Mouse (Mus musculus): ENCODE results near the gene Tmem217.
A peak's percentile ranks its signal among the peaks of the same experiment; 100 is the strongest.

Gene Tmem217

DNA sequence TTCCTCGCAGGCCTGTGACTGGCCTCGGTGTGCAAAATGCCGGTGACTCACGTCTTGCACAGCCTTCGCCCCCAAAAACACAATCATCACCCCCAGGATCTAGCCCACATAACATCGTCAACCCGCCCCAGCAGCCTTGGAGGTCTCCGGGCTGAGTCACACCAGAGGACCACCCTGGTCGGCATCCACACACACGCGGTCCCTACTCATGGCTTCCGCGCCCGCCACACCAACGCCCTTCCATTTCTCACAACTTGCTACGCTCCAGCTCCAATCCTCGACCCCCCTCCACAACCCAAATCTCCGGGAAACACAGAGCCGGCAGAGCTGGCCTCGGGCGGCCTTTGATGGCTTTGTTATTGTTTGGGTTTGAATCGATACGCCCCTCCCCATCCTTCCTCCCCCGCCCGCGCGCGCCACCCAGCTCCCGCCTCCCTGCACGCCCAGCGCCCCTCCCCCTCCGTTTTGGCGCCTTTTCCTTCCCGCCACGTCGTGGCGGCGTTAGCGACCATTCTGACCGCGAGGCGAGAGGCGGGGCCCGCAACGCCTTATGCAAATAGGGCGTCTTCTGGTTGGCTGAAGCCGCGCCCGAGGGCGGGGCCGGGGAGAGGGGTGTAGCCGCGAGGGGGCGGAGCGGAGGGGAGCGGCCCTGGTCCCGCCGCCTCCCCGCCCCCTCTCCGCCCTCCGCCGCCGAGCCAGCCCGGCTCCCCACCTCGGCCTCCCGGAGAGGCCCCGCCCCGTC is 62.0 kb downstream of the Tmem217 start:
- DNase-seq (ENCODE audit: low read depth, low spot score), result peak; percentile 99

DNA sequence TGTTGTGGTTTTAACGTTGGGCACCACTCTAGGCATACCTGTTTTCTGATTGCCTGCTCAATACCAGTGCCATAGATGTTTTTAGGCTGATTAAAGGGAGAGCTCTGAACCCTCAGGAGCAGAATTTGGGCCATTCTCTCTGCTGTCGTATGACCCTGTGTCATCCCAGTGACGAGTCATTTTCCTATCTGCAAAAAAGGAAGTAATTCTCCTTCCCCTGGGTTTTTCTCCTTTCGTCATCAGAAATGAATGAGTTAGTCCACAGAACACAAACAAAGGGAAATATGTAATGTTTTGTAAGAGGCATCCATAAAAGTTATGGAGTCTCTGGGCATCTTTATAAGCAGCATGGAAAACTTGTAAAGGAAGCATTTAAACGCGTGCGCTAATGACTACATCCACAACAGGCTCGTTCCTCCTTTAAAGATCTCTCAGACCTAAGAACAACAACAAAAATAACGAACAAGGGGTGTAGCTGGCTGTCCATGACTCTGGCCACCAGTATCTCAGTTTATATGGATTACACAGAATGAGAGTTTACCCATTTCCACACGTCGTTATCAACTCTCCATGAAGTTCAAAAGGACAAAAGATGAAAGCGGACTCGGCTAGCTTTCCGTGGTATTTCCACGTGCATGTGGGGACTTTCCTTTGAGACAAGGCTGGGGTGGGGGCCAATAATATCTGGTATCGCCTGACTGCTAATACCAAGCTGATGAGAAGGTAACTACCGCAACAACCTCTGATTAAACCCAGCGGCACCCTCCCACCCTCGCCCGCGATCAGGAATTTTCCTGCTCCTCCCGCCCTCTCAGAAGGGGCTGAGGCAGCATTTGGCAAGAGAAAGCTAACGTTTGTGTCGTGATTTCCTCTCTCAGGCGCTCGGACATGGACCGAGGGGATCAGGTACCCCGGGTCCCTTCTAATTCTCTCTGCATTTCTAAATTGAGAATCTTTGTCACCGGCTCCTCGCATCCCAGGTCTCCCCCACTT is 62.9 kb downstream of the Tmem217 start:
- DNase-seq (ENCODE audit: low read depth, low spot score), result no peak

DNA sequence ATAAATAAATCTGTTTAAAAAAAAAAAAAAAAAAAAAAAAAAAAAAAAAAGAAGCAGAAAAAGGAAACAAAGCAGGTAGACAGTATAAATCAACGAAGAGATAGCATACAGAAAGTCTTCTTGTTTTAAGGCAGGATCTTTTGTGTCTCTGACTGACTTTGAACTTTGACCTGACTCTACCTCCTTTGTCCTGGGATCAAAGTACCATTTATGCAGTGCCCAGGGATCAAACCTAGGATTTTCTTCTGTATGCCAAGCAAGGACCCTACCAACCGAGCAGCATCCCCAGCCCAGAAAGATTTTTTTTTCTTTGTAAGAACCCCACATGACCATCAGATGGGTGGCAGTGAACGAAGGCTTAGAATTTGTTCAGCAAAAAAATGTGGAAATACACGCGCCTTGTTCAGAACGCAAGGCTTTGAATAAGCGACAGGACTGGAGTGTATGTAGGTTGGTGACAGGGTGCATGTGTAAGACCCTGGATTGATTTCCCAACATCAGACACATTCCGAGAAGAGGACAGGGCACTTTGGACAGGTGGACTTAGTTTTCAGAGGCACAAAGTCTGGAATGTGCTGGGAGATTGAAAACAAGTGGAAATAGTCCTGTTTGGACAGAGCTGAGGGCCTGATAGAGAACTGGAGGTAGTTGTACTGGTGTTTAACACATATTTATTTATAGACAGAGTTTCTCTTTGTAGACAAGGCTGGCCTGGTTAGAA is 63.8 kb downstream of the Tmem217 start:
- no peak for DNase-seq (ENCODE audit: low read depth, low spot score)

DNA sequence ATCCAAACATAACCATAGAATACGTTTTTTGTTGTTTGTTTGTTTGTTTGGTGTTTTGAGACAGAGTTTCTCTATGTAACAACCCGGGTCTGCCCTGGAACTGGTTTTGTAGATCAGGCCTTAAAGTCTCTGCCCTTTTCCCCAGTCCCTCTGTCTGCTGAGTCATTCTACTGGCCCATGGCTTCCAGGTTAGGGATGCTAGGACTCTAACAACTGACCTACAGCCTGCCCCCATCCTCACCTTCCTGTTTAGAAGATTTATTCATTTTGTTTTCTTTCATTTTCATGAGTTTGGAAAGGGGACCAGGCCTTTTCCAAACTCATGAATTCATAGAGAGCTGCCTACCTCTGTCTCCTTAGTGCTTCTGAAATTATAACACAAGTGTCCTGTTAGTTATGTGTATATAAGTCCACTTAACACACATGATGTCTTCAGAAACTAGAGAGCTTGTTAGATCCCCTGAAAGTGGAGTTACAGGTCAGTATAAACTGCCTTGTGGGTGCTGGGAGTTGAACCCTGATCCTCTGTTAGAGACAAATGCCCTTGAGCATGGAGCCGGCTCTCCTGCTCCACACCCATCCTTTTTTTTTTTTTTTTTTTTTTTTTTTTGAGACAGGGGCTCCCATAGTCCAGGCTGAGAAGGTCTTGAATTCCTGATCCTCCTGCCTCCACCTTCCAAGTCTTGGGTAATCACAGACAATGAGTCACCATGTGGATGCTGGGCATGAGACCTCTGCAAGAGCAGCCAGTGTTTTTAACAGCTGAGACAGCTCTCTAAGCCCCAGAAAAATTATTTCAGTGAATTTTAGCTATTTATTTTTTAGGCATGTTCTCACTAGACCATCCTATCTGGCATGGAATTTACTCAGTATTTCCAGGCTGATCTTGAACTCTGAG is 66.6 kb downstream of the Tmem217 start:
- DNase-seq (ENCODE audit: low read depth, low spot score), result no peak

DNA sequence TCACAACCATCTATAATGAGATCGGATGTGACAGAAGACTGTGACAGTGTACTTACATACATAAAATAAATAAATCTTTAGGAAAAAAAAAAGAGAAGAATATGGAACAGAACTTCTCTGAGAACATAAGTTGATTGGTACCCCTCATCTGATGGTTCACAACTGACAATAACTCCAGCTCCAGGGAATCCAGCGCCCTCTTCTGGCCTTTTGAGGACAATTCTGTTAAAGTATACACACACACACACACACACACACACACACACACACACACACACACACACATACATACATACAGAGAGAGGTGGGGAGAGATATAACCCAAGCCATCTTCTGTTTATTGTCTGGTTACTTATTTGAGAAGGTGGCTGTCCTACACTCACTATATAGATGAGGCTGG is 67.8 kb downstream of the Tmem217 start:
- no peak for DNase-seq (ENCODE audit: low read depth, low spot score)

DNA sequence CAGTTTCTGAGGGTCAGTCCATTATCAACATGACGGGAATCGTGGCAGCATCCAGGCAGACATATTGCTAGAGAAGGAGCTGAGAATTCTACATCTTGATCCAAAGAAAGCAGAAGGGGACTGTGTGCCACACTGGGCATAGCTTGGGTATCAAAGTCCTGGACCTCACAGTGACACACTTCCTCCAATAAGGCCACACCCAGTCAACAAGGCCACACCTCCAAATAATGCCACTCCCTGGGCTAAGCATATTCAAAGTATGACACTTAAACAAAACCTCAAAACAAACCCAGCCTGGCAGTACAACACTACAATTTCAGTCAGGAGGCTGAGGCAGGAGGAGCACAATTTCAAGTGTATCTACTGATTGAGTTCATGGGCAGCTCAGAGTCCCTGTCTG is 68.9 kb downstream of the Tmem217 start:
- DNase-seq (ENCODE audit: low read depth, low spot score), result no peak

DNA sequence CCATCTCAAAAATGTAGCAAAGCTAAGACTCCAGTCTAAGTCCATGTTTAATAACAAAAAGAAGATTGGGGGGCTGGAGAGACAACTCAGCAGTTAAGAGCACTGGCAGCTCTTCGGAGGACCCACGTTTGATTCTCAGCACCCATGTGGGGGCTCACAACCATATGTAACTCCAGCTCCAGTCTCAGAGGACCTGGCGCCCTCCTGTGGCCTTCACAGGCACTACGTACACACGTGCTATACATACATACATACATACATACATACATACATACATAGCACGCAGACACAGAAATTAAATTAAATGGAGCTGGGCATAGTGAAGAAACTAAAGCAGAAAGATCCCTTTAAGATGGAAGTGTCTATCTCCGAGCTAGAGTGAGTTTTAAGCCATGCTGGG is 69.6 kb downstream of the Tmem217 start:
- no peak for DNase-seq (ENCODE audit: low read depth, low spot score)

DNA sequence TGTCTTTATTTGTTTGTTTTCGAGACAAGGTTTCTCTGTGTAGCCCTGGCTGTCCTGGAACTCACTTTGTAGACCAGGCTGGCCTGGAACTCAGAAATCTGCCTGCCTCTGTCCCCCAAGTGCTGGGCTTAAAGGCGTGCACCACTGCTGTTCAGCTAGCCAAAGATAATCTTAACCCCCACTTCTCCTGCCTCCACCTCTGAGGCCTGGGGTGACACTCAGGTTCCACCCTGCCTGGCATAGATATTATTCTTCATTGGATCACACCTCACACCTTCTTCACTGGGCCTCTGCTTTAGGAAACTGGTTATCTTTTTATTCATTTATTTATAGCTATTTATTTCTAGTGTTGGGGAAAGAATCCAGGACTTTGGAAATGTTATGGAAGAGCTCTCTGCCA is 71.9 kb downstream of the Tmem217 start:
- no peak for DNase-seq (ENCODE audit: low read depth, low spot score)

DNA sequence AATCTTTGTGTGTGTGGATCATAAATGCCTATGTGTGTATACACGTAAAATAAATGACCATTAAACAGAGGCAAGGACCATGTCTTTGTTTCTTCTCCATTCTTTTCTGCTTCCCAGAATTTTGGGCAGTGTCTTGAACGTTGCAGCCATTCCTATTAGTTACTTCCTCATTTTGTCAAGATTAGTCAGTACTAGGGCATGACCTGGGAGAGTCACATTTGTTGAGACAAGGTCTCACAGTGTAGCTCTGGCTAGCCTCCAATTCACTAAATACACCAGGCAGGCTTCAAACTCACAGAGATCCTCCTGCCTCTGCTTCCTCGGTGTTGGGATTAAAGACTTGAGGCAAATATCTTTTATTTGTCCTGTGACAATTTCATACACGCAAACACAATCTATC is 73.9 kb downstream of the Tmem217 start:
- no peak for DNase-seq (ENCODE audit: low read depth, low spot score)

DNA sequence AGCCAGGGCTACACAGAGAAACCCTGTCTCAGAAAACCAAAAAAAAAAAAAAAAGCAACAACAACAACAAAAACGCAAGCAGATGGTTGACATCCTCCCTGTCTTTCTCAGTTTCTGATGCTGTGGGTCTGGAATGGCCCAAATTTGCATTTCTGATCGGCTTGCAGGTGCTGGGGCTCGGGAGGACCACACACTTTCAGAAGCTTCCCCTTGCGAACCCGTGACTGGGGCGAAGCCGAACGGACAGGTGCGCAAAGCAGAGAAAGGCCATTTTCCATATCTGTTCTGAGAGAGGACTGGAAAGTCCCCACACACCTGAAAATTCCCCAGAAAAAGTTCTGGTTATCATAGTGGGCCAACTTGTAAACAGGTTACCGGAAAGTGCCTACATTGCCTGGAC is 74.8 kb downstream of the Tmem217 start:
- no peak for DNase-seq (ENCODE audit: low read depth, low spot score)

DNA sequence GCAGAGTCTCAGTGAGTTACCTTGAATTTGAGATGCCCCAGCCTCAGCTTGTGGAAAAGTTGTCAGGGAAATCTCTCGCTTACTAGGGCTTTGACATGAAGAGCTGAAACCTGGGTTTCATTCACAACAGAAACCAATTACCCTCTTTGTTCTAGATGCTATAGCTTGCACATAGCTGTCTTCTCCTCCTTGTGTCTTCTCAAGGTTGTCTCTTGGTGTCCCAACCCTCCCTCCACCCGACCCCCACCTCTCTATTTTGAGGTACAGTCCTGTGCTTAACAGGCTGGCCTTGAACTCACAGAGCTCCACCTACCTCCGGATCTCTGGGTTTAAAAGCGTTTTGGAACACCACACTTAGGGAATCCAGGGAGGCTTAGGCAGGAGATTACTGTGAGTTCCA is 75.7 kb downstream of the Tmem217 start:
- DNase-seq (ENCODE audit: low read depth, low spot score), result no peak
